Mouse (Mus musculus) kidney, postnatal 25 days (tissue): ENCODE results near the gene Dnah11.

Experiments used
- DNase-seq, 2 experiments: peaks; one replicate each; pipeline ENCODE4 v3.0.0; 2021; ENCODE audit warnings: mixed read lengths in 2 of 2

The Dnah11 gene

GRCm38 (mm10) chr12:117857023-117857422, 341.8 kb downstream of the Dnah11 start:
- DNase-seq = no peak

DNA sequence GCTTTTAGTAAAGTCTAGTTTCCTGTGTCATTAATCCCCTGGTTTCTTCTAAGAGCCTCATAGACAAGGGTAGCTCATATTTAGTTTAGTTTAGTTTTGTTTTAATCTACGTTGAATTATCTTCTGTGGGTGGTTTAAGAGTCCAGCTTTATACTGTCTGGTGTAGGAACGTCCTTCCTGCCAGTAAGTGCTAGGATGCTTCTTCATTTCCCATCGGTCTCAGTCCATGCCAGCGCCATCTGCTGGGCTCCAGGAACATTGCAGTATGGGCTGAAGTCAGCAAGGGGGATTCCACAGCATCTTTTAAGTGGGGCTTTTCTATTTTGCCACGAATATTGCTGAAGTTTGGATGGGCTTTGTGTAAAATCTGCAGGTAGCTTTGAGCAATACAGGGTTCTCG, 345.5 kb downstream of the Dnah11 start:
- DNase-seq = peak; percentile 49 to 62

GRCm38 (mm10) chr12:117850472-117850871, 348.4 kb downstream of the Dnah11 start:
- DNase-seq = no peak

GRCm38 (mm10) chr12:117848621-117849020, 350.2 kb downstream of the Dnah11 start:
- DNase-seq = no peak

DNA sequence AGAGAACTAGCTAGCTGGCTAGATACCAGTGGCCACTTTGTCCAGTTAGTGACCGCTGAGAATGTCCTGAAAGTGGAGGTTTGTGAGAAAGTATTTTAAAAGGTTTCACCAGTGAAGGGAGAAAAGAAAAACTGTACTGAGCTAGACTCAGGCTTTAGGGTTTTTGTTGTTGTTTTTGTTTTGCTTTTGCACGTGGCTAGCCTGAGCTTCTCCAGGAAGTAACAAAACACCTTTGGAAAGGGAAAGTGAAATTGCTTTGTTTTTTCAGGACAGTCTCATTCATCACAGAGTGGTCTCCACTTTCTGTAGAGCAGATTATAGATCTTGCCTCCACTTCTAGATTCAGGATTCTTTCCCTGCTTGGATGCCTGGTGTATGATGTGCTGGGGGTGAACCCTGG, 353.9 kb downstream of the Dnah11 start:
- no peak for DNase-seq

DNA sequence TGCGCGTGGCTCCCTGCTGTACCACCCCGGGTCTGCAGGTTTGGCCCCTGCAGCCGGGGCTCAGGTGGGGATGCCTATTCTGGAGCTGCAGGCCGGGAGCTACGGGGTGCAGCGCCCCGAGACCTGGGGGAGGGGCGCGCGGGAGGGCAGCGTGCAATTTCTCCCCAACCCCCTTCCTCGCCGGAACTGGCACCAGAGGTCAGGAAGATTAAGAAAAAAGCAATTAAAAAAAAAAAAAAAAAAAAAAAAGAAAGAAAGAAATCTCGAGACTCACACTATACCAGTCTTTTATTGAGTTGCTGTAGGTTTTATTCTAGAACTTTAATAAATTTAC, 354.8 kb downstream of the Dnah11 start:
- DNase-seq = no peak

DNA sequence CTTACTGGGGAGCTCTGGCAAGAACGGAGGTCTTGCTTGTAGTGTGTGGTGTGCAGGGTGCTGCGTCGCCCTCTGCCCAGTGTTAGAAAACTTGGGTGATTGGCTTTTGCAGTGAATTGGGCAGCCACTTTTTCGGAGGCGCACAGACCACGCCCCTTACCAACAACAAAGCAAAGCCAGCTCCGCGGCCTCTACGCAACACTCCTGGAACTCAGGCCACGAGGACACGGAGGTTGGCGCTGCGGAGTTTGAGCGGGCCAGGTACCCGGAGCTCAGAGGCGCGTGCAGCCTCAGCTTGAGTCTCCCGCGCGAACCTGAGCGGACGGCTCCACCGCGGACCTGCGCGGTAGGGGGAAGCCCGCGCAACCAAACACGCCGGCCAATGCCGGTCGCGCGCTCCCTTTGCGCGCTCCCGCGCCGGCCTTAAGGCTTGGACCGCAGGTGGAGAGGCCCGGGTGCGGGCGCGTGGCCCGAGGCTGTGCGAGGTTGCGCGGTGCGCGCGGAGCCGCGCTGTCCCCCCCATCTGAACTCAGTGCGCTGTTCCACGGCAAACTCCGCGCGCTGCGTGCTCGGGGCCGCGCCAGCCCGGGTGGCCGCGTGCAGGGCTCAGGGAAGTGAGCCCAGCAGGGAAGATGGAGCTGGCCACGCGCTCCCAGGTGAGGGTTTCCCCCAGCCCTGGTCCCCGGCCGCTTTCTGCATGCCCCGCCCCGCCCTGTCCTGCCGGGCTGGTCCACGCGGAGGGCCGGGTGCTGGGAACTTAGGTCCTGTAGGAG, 355.4 kb downstream of the Dnah11 start:
- DNase-seq = peak; percentile 46 to 73

DNA sequence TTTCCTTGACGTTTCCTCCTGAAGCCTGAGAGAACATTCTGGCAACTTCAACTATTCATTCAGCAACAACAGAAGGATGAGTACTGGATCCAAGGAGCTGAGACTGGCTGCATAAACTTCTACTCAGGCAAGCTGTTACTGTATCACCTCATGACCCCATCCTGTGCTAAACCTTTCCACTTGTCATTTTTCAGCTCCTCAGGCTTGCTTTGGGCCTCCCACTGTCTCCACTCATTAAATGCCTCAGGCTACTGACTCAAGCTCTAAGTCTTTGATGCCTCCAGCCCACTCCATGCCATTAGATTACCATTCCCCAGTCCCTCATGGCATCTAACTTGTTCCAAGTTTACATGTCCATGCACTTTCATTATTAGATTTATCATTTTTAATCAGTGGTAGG, 356.2 kb downstream of the Dnah11 start:
- DNase-seq = no peak

- no peak for DNase-seq
These were observed 358.1 kb downstream of the Dnah11 start for GRCm38 (mm10) chr12:117840705-117841104.

DNA sequence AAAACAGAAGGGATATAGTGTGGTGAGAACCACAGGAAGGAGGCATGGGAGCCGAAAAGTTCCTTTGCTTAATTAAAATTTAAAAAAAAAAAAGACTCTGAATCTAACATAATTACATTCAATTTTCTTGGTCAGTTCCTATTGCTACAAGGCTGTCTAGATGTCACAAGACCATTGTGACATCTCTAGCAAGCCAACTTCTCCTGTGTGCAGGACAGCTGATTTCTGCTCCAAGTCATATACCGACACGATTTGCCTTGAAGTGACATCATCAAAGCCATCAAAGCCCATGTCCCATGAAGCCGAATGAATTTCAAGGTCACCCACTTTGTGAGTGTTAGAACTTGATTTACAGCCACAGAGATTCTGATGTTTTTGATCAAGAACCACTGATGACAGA, 361.5 kb downstream of the Dnah11 start:
- no peak for DNase-seq

DNA sequence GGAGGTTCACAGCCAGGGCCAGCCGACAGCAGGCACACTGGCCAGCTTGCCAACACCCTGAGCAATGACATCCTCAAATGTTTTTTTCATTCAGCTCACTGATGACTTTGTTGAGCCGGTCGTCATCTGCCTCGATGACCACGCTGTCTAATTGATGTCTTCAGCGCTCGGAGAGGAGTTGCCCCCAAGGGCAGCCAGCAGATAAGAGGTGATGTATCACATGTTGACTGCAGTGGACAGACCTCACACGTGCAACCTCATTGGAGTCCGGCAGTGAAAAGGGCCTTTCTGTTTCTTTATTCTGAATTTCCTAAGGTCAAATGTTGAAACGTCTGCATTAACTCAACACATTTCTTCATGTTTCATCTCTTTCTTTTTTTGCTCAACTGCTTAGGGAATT, 363.5 kb downstream of the Dnah11 start:
- no peak for DNase-seq

GRCm38 (mm10) chr12:117834652-117835051, 364.2 kb downstream of the Dnah11 start:
- DNase-seq = no peak

- DNase-seq = no peak
These were observed 366.7 kb downstream of the Dnah11 start for GRCm38 (mm10) chr12:117832190-117832589.

GRCm38 (mm10) chr12:117831351-117831961, 367.4 kb downstream of the Dnah11 start:
- no peak for DNase-seq

GRCm38 (mm10) chr12:117828350-117828749, 370.5 kb downstream of the Dnah11 start:
- DNase-seq = peak in 1 of 2 experiments; percentile 32
